Mouse (Mus musculus) embryonic facial prominence, embryonic 10.5 days (tissue): ENCODE measurements at regions not wholly inside any gene's neighbourhood (a gene's known extent, or its start where the extent isn't known, plus 50 kb on each side); places are given as distances from the start of the nearest gene placed in this dataset.

Experiments
- DNase-seq: peaks from one replicate; pipeline ENCODE4 v3.0.0-alpha.2; 2017; ENCODE audit warnings: low spot score
- H3K27ac ChIP-seq: fragments of 300-500 bp; sonication (generic); replicated peaks from 2 replicates; pipeline ENCODE4 v1.5.1; 2016; ENCODE audit warnings: mild to moderate bottlenecking
- H3K27me3 ChIP-seq: fragments of 300-500 bp; sonication (generic); replicated peaks from 2 replicates; pipeline ENCODE4 v1.6.1; 2016; ENCODE audit warnings: low read depth, mild to moderate bottlenecking; ENCODE audit not compliant: poor library complexity, severe bottlenecking
- H3K36me3 ChIP-seq: fragments of 300-500 bp; sonication (generic); replicated peaks from 2 replicates; pipeline ENCODE4 v1.6.1; 2016; ENCODE audit warnings: mild to moderate bottlenecking, moderate library complexity
- H3K4me1 ChIP-seq: fragments of 300-500 bp; sonication (generic); 2 replicates; pipeline ENCODE4 v1.6.1; 2016
- H3K4me3 ChIP-seq: fragments of 300-500 bp; sonication (generic); 2 replicates; pipeline ENCODE4 v1.5.1; 2016; ENCODE audit warnings: mild to moderate bottlenecking, moderate library complexity
- H3K9me3 ChIP-seq: fragments of 300-500 bp; sonication (generic); 2 replicates; pipeline ENCODE4 v1.6.1; 2016; ENCODE audit warnings: mild to moderate bottlenecking
- WGBS: fragments of 180-500 bp; shearing (Covaris S2); methylation state at CpG from one replicate; pipeline ENCODE4 v1.1.7; 2016; 5-methylcytosine and 5-hydroxymethylcytosine counted together

DNA sequence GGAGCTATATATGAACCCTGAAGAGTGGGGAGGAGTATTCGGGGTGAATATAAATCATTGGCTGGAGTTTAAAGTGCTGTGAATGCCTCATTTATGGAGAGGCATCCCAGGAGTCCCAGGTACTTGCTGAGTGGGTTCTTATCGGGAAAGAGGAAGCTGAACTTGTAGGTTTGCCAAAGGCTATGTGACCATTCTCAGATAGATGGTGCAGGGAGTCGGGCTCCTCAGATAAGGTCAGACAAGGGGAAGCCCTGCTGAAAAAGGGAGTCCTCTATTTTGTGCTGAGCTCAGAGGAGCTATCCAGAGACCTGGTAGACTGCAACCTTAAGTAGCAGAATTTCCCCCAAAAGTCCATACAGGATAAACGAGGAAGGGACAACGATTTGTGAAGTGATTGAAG, 399.8 kb downstream of the Pik3r1 start:
- H3K36me3 ChIP-seq, result no peaks in the 10 kb centered on the region
- DNase-seq, result no peak
- H3K4me3 ChIP-seq, result no peak overlapping the region
- no peaks in the 10 kb centered on the region for H3K27me3 ChIP-seq
- H3K4me1 ChIP-seq, result no peaks in the 10 kb centered on the region
- H3K9me3 ChIP-seq, result no peaks in the 10 kb centered on the region
- no peak overlapping the region for H3K27ac ChIP-seq
- 80% methylated on average over 5 of the region's 5 CpGs for WGBS

DNA sequence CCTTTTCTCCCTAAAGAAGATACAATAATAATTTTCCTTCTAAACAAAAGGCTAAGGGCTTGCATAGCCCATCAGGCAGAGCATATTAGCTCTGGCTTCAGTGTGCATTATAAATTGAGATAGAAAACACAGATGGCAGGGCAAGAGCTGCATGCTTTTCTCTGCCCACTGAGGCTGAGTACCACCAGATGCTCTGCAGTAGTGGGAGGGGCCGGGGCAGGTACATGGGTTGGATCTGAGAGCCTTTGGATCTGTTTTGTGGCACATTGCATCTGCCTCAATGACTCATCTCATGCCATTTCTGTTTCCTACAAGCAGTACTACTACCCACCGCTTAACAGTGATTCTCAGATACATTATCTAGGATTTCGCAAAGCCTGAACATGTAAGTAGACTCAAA, 412.7 kb downstream of the Pik3r1 start:
- no peaks in the 10 kb centered on the region for H3K27me3 ChIP-seq
- H3K36me3 ChIP-seq, result no peaks in the 10 kb centered on the region
- WGBS, result 90% methylated on average over 3 of the region's 3 CpGs
- no peaks in the 10 kb centered on the region for H3K4me1 ChIP-seq
- H3K4me3 ChIP-seq, result no peak overlapping the region
- no peaks in the 10 kb centered on the region for H3K9me3 ChIP-seq
- no peak overlapping the region for H3K27ac ChIP-seq
- no peak for DNase-seq

DNA sequence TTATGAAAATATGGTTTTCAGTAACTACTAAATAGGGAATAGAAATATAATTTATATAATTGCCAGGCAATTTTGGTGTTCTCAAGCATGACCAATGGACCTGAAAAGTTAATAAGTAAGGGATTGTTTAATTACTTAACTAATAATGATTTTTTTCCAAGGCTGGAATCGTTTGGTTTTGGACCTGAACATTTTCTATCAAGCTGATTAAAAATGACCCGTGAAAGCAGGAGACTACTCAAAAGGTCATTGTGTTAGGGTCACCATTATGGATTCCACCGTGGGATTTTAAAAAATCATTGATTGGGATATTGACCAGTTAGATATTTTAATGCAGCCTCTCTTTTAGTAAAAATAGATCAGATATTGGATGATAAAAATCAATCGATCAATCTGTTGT, 416.9 kb downstream of the Pik3r1 start:
- Histone ChIP-seq H3K4me1 (no peaks in the 10 kb centered on the region), H3K27me3 (no peaks in the 10 kb centered on the region), H3K36me3 (no peaks in the 10 kb centered on the region), H3K9me3 (no peaks in the 10 kb centered on the region), H3K4me3 (no peak overlapping the region), H3K27ac (no peak overlapping the region)
- 84% methylated on average over 4 of the region's 4 CpGs for WGBS
- DNase-seq, result no peak

DNA sequence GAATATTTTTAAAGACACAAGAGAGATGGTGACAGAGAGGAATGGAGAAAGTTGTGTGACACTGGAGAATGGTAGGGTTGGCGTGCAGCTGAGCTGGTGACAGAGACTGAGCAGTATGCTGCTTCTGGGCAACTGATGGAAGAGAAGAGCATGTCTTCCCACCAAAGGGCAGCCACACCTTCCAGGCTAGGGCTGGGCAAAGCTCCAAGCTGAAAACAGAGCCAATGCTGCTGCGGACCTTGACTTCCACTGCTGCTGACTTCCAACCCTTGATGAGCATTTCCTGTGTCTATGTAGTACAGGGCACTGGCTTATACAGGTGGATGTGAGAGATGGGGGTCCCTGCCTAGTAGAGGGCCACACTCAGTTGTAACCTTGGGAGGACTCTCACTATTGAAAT, 418.7 kb downstream of the Pik3r1 start:
- WGBS, result 90% methylated on average over 2 of the region's 2 CpGs

DNA sequence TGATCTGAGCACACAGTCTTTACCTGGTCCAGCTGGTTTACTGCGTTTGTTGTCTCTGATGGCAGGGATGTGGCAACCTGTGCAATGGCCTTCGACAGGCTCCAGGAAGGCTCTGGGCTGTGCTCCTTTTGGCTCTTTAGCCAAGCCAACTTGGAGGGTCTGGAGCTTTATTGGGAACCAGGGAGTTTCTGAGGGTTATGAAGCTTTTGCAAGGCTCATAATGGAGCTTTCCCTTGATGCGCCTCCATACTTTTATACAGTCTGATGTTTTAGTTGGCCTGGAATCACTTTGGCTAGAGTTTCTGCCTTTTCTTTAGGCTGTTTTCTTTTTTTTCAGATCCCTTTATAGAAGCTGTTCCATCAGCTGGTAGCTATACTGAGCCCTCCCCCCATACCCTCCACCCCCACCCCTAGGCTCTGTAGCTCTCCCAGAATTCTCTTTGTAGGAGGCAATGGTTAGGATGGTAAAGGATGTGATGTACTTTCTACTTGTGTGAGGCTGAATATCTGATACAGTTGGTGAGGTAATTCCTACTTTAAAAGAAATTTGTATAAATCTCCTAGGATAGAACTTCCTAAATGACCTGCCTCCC, 429.6 kb downstream of the Pik3r1 start:
- Histone ChIP-seq H3K4me1 (no peaks in the 10 kb centered on the region), H3K4me3 (no peak overlapping the region), H3K36me3 (no peaks in the 10 kb centered on the region), H3K27me3 (no peaks in the 10 kb centered on the region), H3K27ac (no peak overlapping the region), H3K9me3 (no peaks in the 10 kb centered on the region)
- WGBS, result 91% methylated on average over 3 of the region's 3 CpGs
- no peak for DNase-seq

More for the DNA sequence above, 418.7 kb downstream of the Pik3r1 start:
- no peaks in the 10 kb centered on the region for H3K9me3 ChIP-seq
- no peaks in the 10 kb centered on the region for H3K36me3 ChIP-seq
- H3K4me3 ChIP-seq, result no peak overlapping the region
- DNase-seq, result no peak
- no peaks in the 10 kb centered on the region for H3K27me3 ChIP-seq
- H3K27ac ChIP-seq, result no peak overlapping the region
- no peaks in the 10 kb centered on the region for H3K4me1 ChIP-seq

DNA sequence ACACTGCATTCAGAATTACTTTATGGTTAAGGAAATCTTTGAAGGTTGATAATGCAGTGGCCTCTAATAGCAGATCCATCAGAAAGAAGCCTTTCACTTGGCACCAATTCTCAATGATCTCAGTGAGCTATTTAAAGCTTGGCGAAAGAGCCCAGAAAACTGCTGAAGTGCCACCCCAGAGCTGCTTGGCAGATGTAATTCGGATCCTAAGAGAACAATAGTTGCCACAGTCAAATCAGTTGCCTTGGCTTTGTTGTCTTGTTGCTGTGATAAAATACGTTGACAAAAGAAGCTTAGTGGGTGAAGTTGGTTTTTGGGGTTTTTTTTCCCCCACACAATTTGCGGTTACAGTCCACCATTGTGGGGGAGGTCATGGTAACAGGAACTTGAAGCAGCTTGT, 449.4 kb downstream of the Pik3r1 start:
- 78% methylated on average over 4 of the region's 4 CpGs for WGBS
- Histone ChIP-seq H3K4me1 (0 out of 2 replicates have a peak, but pooled peaks cover 9% of the 10 kb centered on the region), H3K27ac (no peak overlapping the region), H3K9me3 (no peaks in the 10 kb centered on the region), H3K4me3 (no peak overlapping the region), H3K27me3 (no peaks in the 10 kb centered on the region), H3K36me3 (no peaks in the 10 kb centered on the region)
- no peak for DNase-seq

DNA sequence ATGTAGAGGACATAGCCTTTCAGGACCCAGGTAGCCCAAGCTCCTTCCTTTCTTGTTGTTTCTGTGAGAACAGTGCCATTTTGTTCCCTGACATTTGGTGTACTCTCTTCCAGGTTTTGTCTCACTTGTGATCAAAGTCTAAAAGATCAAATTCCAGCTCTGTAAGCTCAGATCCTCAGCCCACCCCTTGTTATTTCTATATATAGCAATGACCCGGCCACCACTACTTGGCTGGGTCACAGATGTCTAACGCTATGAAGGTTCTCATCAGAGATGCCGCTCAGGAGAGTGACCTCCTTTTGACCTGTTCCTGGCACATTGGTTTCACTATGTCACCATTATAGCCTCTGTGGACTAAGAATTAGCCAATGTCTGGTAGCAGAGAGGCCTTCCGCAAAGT, 451.7 kb downstream of the Pik3r1 start:
- H3K27ac ChIP-seq, result no peak overlapping the region
- 47% methylated on average over 4 of the region's 4 CpGs for WGBS
- H3K4me3 ChIP-seq, result no peak overlapping the region
- H3K36me3 ChIP-seq, result no peaks in the 10 kb centered on the region
- peak; percentile 13 for DNase-seq
- H3K9me3 ChIP-seq, result no peaks in the 10 kb centered on the region
- 0 out of 2 replicates have a peak, but pooled peaks cover 9% of the 10 kb centered on the region for H3K4me1 ChIP-seq
- H3K27me3 ChIP-seq, result no peaks in the 10 kb centered on the region

DNA sequence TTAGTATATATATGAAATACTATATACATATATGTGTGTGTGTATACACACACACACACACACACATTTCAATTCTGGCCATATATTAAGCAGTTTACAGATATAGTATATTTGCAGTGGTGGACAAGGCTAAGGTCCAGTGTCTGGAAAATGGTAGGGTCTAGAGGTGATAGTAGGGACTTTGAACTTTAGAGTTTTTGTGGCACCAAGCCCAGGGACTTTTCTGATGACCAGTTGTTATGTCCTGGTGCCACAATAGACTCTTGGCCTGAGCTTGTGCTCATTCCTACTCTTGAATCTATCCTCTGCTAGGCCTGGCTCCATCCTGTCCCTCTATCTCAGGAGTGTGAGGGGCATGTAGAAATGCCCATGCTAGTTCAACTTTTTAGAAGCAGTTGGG, 454.0 kb downstream of the Pik3r1 start:
- H3K27ac ChIP-seq, result no peak overlapping the region
- no peak overlapping the region for H3K4me3 ChIP-seq
- H3K4me1 ChIP-seq, result 0 out of 2 replicates have a peak, but pooled peaks cover 9% of the 10 kb centered on the region
- no peak for DNase-seq
- no peaks in the 10 kb centered on the region for H3K9me3 ChIP-seq
- H3K36me3 ChIP-seq, result no peaks in the 10 kb centered on the region
- H3K27me3 ChIP-seq, result no peaks in the 10 kb centered on the region

DNA sequence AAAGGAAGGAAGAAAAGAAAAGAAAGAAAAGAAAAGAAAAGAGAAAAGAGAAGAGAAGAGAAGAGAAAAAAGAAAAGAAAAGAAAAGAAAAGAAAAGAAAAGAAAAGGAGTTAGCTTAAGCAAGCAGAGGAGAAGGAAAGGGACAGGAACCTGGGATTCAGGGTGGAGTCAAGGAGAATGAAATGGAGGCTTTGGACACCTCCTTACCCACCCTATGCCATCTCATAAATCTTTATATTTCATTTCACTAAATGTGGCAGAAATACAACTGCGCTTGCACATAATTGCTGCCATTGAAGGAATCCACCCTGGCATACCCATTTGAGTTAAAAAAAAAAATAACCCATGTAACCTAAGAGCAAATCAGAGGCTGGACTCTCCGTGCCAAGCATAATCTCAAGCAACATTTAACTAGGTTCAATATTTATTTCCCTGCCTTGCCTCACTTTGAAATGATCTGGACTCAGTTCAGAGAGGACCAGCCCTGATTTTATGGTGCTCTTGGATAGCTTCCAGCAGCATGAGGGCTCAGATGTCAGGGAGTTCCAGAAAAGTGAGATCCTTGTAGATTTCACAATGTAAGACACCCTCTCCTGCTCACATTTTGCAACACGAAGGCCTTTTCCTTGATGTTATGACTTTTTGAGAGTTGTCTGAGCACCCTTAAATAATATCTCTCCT, 456.2 kb downstream of the Pik3r1 start:
- H3K27ac ChIP-seq, result no peak overlapping the region
- H3K9me3 ChIP-seq, result no peaks in the 10 kb centered on the region
- DNase-seq, result no peak
- 0 out of 2 replicates have a peak, but pooled peaks cover 9% of the 10 kb centered on the region for H3K4me1 ChIP-seq
- no peaks in the 10 kb centered on the region for H3K36me3 ChIP-seq
- no peaks in the 10 kb centered on the region for H3K27me3 ChIP-seq
- 82% methylated on average over 3 of the region's 3 CpGs for WGBS
- H3K4me3 ChIP-seq, result no peak overlapping the region

DNA sequence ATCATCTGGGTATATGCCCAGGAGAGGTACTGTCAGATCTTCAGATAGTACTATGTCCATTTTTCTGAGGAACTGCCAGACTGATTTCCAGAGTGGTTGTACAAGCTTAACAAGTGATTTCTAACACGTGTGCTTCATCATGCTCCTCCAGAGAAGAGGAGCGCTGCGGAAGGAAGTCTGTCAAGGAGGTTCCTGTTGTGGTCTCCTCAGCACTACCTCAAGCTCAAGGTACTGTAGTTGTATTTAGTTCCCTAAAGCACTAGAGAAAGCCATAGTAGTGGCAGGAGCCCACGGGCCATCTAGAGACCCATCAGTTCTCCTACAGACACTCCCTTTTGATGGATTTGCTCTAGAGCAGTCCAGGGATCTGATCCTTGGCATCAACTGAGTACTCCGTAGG, 459.3 kb downstream of the Pik3r1 start:
- H3K36me3 ChIP-seq, result no peaks in the 10 kb centered on the region
- WGBS, result 90% methylated on average over 5 of the region's 5 CpGs

DNA sequence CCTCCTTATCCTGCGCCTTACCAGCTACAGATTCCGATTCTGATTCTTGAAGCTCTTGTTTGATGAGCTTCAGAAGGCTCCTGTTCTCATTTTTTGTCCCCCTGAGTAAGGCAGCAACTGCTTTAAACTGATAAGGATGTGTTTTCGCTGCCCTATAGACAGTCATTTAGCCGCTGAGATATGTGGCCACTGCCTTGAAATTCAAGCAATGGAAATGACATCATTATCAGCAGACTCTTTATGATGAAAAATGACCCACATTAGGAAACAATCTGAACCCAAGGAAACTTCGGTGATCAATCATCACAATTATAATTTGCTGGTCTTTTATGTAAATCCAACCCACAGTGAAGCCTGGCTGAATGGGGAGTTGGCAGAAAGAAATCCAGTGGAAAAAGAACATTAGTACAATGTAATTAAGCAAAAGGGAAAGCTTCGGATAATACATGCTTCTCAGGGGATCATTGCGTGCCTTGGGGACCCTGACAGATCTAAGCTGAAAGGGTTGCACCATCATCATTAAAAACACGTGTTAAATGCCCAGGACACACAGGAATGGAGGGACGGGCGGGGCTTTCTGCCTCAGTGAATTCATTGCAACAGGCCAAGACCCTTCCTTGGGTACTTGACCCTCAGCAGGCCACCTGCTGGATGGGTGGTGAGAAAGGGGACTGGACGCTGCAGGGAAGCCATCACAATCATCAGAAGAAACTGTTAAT, 462.2 kb downstream of the Pik3r1 start:
- Histone ChIP-seq H3K27me3 (no peaks in the 10 kb centered on the region), H3K4me3 (no peak overlapping the region), H3K4me1 (peaks cover 10% of the 10 kb centered on the region; the same call in 1 of the 2 replicates), H3K9me3 (no peaks in the 10 kb centered on the region), H3K27ac (no peak overlapping the region), H3K36me3 (no peaks in the 10 kb centered on the region)
- 80% methylated on average over 11 of the region's 11 CpGs for WGBS
- DNase-seq, result no peak

More for the DNA sequence above, 459.3 kb downstream of the Pik3r1 start:
- Histone ChIP-seq H3K4me3 (no peak overlapping the region), H3K27me3 (no peaks in the 10 kb centered on the region), H3K4me1 (0 out of 2 replicates have a peak, but pooled peaks cover 4% of the 10 kb centered on the region), H3K9me3 (no peaks in the 10 kb centered on the region), H3K27ac (no peak overlapping the region)
- no peak for DNase-seq

DNA sequence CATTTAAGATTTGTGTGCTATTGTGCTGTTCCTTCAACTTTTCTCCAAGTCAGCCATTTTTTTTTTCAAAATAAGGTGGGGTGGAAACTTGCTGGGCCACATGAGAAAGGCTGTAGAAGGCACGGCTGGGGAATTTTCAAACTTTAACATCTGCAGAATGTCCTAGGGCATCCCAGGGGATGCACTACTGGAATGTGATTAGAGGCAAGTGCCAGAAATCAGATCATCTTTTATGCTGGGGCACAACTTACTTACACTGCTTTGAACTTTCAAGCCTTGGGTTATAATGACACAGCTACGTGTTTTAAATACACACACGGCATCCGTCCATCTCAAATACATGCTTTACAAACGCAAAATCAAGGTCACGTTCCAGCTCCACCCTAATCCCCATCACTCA, 463.0 kb downstream of the Pik3r1 start:
- no peaks in the 10 kb centered on the region for H3K36me3 ChIP-seq
- peaks cover 10% of the 10 kb centered on the region; the same call in 1 of the 2 replicates for H3K4me1 ChIP-seq
- H3K27ac ChIP-seq, result no peak overlapping the region
- H3K9me3 ChIP-seq, result no peaks in the 10 kb centered on the region
- DNase-seq, result no peak
- H3K4me3 ChIP-seq, result no peak overlapping the region
- 80% methylated on average over 6 of the region's 6 CpGs for WGBS
- no peaks in the 10 kb centered on the region for H3K27me3 ChIP-seq

DNA sequence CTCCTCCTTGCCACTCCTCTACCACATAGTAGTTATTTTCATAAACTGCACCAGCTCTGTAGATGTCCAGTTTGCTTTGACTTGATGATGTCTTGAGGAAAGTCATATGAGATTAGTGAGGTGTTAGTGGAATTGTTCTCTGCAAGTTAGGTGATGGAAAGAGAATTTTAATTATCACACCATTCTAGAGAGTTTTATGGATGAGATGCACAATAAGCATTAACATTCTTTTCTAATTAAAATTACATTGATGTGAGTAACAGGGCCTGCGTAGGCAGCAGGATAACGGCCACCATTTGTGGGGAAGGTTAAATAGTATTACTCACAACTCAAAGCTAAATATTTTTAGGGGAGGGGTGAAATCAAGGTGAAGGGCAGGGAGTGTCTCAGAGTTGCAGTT, 466.7 kb downstream of the Pik3r1 start:
- no peak for DNase-seq
- WGBS, result 83% methylated on average over 2 of the region's 2 CpGs
- Histone ChIP-seq H3K27ac (no peak overlapping the region), H3K4me3 (no peak overlapping the region), H3K27me3 (no peaks in the 10 kb centered on the region), H3K36me3 (no peaks in the 10 kb centered on the region), H3K9me3 (no peaks in the 10 kb centered on the region), H3K4me1 (peaks cover 10% of the 10 kb centered on the region; the same call in 1 of the 2 replicates)
